Comparison of ENCODE assay signal across 11 mouse cellular contexts in genomic region chr5:131851597-131852453, GRCm38 (mm10).
DNase-seq lines count a peak whose midpoint lies in the region; ATAC-seq lines count a peak whose summit lies in the region.
"Had no signal": no experiment of that assay in that cellular context is flagged by ENCODE, and none has a peak within 500 bp of the region (broad histone marks: within the 10 kb centered on the region; RNA-seq: fewer than 3 reads in every experiment).

No protein-coding gene starts in this region.

- H3K4me3 ChIP-seq in embryonic facial prominence, embryonic 11.5 days (ENCODE audit: low read depth, low read length), result no peak overlapping the region
- H3K4me3 ChIP-seq in hindbrain, embryonic 13.5 days, result no peak overlapping the region
- no peak overlapping the region for H3K4me3 ChIP-seq in midbrain, embryonic 12.5 days
- H3K4me3 ChIP-seq: heart, embryonic 15.5 days had no signal

- peak overlapping the region; percentile 17; the same call in 1 of the 2 replicates for H3K4me2 ChIP-seq in embryonic facial prominence, embryonic 11.5 days (ENCODE audit: low read depth, low read length)
- peak overlapping the region; percentile 19; the same call in 1 of the 2 replicates for H3K4me2 ChIP-seq in hindbrain, embryonic 13.5 days
- H3K4me2 ChIP-seq in midbrain, embryonic 12.5 days (replicated peaks), result no peak overlapping the region
- H3K4me2 ChIP-seq: heart, embryonic 15.5 days had no signal

- intact Hi-C loops in left cerebral cortex, postnatal 14 days (cut with DNase I), result no loop called here

- no peaks in the 10 kb centered on the region for H3K9me3 ChIP-seq in embryonic facial prominence, embryonic 11.5 days (replicated peaks; ENCODE audit: control insufficient read depth, low read length)
- no peaks in the 10 kb centered on the region for H3K9me3 ChIP-seq in hindbrain, embryonic 13.5 days
- no peaks in the 10 kb centered on the region for H3K9me3 ChIP-seq in midbrain, embryonic 12.5 days
- H3K9me3 ChIP-seq: heart, embryonic 15.5 days had no signal

- peak; percentile 37; the same call in 1 of the 2 replicates for ATAC-seq in embryonic facial prominence, embryonic 11.5 days (replicated peaks; ENCODE audit: insufficient number of reproducible peaks, low FRiP score, low TSS enrichment, low read depth)
- peak; percentile 66 for ATAC-seq in hindbrain, embryonic 13.5 days (ENCODE audit: low FRiP score)
- peak; percentile 49; the same call in 1 of the 2 replicates for ATAC-seq in midbrain, embryonic 12.5 days (ENCODE audit: low FRiP score, low read depth)
- ATAC-seq: CD4-positive, CD25-positive, alpha-beta regulatory T cell, adult 4 months had no signal

- WGBS in embryonic facial prominence, embryonic 11.5 days, result 13% methylated on average over 20 of the region's 20 CpGs
- WGBS in hindbrain, embryonic 13.5 days, result 24% methylated on average over 20 of the region's 20 CpGs
- WGBS in midbrain, embryonic 12.5 days, result 47% methylated on average over 20 of the region's 20 CpGs

- no peaks in the 10 kb centered on the region for H3K36me3 ChIP-seq in embryonic facial prominence, embryonic 11.5 days (replicated peaks; ENCODE audit: control insufficient read depth, insufficient read depth, low read depth, low read length)
- H3K36me3 ChIP-seq in hindbrain, embryonic 13.5 days, result no peaks in the 10 kb centered on the region
- H3K36me3 ChIP-seq in midbrain, embryonic 12.5 days, result no peaks in the 10 kb centered on the region
- H3K36me3 ChIP-seq: heart, embryonic 15.5 days had no signal

- peaks cover 6% of the 10 kb centered on the region for H3K4me1 ChIP-seq in embryonic facial prominence, embryonic 11.5 days (ENCODE audit: control insufficient read depth, insufficient read depth, low read length)
- peaks cover 59% of the 10 kb centered on the region for H3K4me1 ChIP-seq in hindbrain, embryonic 13.5 days (replicated peaks)
- peaks cover 48% of the 10 kb centered on the region for H3K4me1 ChIP-seq in midbrain, embryonic 12.5 days

- no peak overlapping the region for H3K27ac ChIP-seq in embryonic facial prominence, embryonic 11.5 days (replicated peaks; ENCODE audit: low read depth, low read length)
- peak overlapping the region; percentile 79 for H3K27ac ChIP-seq in hindbrain, embryonic 13.5 days
- 0 out of 2 replicates have a peak overlapping the region, but pooled peaks have one; percentile 43 for H3K27ac ChIP-seq in midbrain, embryonic 12.5 days (replicated peaks)
- H3K27ac ChIP-seq: heart, embryonic 15.5 days had no signal

- no peaks in the 10 kb centered on the region; the same call in 1 of the 2 replicates for H3K27me3 ChIP-seq in embryonic facial prominence, embryonic 11.5 days (ENCODE audit: control insufficient read depth, insufficient read depth, low read length)
- H3K27me3 ChIP-seq in hindbrain, embryonic 13.5 days, result peaks cover 6% of the 10 kb centered on the region; the same call in 1 of the 2 replicates
- H3K27me3 ChIP-seq in midbrain, embryonic 12.5 days, result 0 out of 2 replicates have a peak, but pooled peaks cover 7% of the 10 kb centered on the region
- H3K27me3 ChIP-seq: heart, embryonic 15.5 days had no signal

- peak; percentile 25 for DNase-seq in Muller cell, postnatal 12 days (ENCODE audit: inconsistent ontology term)
- peak; percentile 65 for DNase-seq in embryonic facial prominence, embryonic 11.5 days (ENCODE audit: low spot score)
- no peak for DNase-seq in urinary bladder, postnatal 10 days (ENCODE audit: low spot score)
- no peak for DNase-seq in layer of hippocampus, adult 18-20 months (ENCODE audit: low spot score in 2 of 2)
- DNase-seq in frontal cortex, postnatal 25 days (ENCODE audit: low spot score in 2 of 2), result no peak
- DNase-seq in left cerebral cortex, postnatal 14 days (ENCODE audit: low spot score in 2 of 2), result no peak
- DNase-seq: cerebellum, adult 11 months had no signal

- H3K9ac ChIP-seq in embryonic facial prominence, embryonic 11.5 days (replicated peaks; ENCODE audit: low read length), result no peak overlapping the region
- peak overlapping the region; percentile 29; the same call in 1 of the 2 replicates for H3K9ac ChIP-seq in hindbrain, embryonic 13.5 days
- H3K9ac ChIP-seq in midbrain, embryonic 12.5 days (replicated peaks), result no peak overlapping the region
- H3K9ac ChIP-seq: heart, embryonic 15.5 days had no signal

Comparison
In these comparisons a context has a peak if more than half of its experiments do, and no peak if none do; other contexts are left out.
1. DNase-seq: peak in Muller cell, postnatal 12 days (single experiment) and embryonic facial prominence, embryonic 11.5 days (single experiment); none in urinary bladder, postnatal 10 days (single experiment), layer of hippocampus, adult 18-20 months (0 of 2), frontal cortex, postnatal 25 days (0 of 2) and left cerebral cortex, postnatal 14 days (0 of 2).
2. Peak in every context shown above with its lines, with median percentiles within 50 percentile points of each other: ATAC-seq.